Mouse (Mus musculus): ENCODE measurements around the gene Chrm4.

Gene Chrm4

DNA sequence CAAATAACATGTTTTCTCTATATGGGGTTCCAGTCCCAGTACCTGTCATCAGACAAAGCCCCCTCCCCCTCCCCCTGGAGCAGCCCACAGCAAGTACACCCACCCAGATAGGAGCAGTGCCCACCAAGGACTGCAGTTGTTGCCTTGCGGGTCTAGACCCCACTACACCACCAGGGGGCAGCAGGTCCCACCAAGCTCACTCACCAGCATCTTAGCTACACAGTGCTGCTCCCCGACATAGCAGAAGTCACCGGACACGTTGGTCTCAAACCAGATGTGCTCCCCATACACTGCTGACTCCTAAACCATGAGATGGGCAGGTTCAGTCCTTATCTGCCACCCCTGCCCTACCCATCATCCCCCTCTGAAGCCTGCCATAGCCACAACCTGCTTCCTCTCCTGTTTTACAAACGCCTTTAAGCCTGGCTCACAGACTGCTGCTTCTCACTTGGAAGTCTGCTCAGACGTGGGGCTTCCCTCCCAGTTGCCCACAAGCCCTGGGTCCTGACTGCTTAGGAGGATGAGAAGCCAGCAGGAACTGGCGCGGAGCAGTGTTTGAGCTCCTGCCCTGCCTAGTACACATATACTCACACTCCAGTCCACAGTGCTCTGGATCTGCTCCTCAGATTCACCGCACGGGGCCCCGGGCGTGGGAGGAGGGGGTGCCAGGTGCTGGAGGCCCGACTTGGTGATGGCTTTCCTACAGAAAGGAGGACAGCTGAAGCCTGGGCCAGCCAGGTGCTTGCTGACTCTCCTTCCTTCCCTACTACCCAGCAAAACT, 17.3 kb downstream of the Chrm4 start:
- peak; percentile 80 for DNase-seq (ENCODE audit: low read depth)

- DNase-seq (ENCODE audit: low read depth) = no peak
Observed at GRCm38 (mm10) chr2:91945483-91945882, 18.4 kb downstream of the Chrm4 start, which contains the start of gene Gm9821. Gene Gm9821, plus strand, starts transcription at chr2:91945703.

DNA sequence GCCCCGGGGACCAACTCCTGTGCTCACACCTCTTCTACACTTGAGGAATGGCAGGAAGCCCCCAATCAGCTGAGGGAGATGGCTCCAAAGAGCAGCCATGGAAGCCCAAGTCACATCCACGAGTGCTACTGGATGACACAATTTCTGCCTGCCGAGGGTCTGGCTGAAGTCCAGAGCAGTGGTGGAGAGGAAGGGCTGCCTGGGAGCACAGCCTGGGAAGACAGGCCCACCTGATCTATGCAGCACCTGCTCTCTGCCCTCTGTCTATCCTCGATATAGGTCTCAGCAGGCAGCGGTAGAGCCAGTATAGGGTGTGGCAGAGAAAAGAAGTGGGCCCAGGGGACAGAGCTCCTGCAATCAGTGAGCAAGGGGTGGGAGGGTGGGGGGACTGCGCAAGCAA, 19.8 kb downstream of the Chrm4 start:
- no peak for DNase-seq (ENCODE audit: low read depth)

DNA sequence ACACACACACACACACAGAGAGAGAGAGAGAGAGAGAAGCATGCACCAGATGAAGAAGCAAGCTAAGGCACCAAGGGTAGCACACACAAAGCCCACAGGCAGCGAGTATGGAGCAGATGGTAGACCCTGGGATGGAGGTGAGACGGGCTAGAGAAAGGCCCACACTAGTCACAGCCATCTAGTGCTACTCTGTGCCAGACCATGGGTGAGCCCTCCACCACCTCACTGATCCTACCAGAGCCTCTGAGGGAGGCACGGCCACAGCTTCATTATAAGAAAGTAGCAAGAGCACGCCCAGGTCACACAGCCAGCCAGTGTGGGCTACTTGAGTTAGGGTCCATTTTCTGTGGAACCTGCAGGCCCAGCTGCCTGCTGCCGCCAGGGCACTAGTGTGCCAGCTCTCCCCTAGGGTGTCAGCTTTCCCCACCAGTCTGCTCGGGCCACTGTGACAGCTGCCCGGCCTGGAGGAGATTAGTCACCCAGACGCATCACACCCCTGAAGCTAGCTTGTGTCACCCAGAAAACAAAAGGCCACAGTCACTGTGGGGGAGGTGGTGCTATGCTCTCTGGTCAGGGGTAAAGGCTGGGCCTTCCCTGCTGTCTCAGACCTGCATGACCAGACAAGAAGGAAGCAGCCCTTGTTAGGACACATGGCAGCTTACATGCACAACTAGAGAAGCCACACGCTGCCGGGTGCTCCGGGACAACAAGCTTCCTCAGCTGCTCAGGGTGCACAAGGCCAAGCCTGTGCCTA, 20.5 kb downstream of the Chrm4 start:
- DNase-seq (ENCODE audit: low read depth) = peak; percentile 94

DNA sequence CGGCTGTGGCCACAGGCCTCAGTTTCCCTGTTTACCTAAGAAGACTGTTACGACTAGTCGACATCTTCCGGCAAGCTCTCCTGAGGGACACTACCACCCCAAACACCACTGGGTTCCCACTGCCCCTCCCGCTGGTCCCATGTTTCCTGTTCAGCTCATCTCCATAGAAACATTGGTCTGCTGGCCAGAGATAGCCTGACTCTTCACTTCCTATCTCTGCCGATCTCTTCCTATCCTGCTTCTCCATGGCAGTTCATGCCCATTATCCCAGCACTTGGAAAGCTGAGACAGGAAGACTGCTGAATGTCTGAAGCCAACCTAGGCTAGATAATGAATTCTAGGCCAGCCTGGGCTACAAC, 21.1 kb downstream of the Chrm4 start:
- peak; percentile 83 for DNase-seq (ENCODE audit: low read depth)

DNA sequence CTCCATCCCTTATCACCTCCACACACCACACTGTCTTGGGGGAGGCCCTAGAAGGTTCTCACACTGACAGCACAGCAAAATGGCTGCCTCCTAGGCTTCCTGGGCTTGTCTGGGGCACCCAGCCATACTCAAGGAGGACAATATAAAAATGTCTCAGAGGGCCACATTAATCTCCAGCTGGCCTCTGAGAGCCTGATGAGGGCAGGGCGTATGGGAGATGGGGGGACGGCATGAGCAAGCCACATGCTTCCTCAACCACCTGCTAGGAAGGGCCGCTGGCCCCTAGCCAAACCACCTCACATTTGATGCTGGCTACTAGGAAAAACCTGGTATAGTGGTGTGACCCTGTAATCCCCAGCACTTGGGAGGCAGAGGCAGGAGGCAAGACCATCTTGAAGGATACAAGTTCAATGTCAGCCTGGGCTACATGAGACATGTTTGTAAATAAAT, 21.8 kb downstream of the Chrm4 start:
- peak; percentile 92 for DNase-seq (ENCODE audit: low read depth)

- peak; percentile 70 for DNase-seq (ENCODE audit: low read depth)
Observed at GRCm38 (mm10) chr2:91949411-91950274, 22.6 kb downstream of the Chrm4 start.

- DNase-seq (ENCODE audit: low read depth) = peak; percentile 92
Observed at GRCm38 (mm10) chr2:91950275-91951085, 23.4 kb downstream of the Chrm4 start.

DNA sequence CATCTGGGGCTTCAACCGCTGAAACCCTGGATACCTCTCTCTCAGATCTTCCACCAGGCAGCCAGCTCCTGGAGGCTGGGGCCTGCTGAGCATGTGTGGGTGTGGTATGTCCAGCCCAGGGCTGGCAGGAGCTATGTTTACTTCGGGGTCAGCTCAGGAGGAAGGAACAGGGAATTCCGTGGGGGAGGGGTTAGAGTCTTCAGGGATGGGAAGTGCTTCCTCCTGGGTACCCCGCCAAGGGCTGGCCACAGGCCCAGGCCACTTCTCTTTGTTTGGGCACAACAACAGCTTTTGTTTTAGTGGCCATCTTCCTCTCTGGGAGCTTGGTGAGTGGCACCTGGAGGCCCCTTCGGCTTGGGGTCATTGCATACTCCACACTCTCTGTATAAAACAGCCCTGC, 26.8 kb downstream of the Chrm4 start:
- DNase-seq (ENCODE audit: low read depth) = no peak

GRCm38 (mm10) chr2:91955121-91955591, 28.1 kb downstream of the Chrm4 start:
- DNase-seq (ENCODE audit: low read depth) = no peak

- DNase-seq (ENCODE audit: low read depth) = no peak
Observed at GRCm38 (mm10) chr2:91955875-91956274, 28.8 kb downstream of the Chrm4 start.

DNA sequence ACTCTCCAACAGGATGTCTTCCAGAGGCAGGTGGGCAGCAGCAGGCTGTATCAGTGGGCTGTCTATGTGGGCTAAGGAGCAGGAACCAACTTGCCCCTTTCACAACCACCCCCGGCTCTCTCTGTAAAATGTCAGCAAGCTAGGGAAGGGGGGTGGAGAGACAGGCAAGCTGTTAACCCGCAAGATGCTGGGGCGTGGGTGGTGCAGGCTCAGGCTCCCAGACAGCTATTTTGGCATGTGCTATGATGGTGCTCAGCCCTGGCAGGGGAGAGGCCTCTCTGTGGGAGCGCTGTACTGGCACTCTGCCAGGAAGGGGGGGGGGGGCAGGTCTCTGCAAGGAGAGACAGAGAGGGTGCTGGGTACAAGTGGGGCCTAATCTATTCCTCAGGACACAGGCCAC, 30.0 kb downstream of the Chrm4 start:
- DNase-seq (ENCODE audit: low read depth) = peak; percentile 49

GRCm38 (mm10) chr2:91958049-91958448, 31.0 kb downstream of the Chrm4 start:
- no peak for DNase-seq (ENCODE audit: low read depth)

- DNase-seq (ENCODE audit: low read depth) = peak; percentile 51
Observed at GRCm38 (mm10) chr2:91958701-91959457, 31.8 kb downstream of the Chrm4 start.

GRCm38 (mm10) chr2:91959544-91960410, 32.7 kb downstream of the Chrm4 start:
- no peak for DNase-seq (ENCODE audit: low read depth)

- no peak for DNase-seq (ENCODE audit: low read depth)
Observed at GRCm38 (mm10) chr2:91960459-91960858, 33.4 kb downstream of the Chrm4 start.

GRCm38 (mm10) chr2:91961901-91962761, 35.1 kb downstream of the Chrm4 start:
- DNase-seq (ENCODE audit: low read depth) = peak; percentile 61

DNA sequence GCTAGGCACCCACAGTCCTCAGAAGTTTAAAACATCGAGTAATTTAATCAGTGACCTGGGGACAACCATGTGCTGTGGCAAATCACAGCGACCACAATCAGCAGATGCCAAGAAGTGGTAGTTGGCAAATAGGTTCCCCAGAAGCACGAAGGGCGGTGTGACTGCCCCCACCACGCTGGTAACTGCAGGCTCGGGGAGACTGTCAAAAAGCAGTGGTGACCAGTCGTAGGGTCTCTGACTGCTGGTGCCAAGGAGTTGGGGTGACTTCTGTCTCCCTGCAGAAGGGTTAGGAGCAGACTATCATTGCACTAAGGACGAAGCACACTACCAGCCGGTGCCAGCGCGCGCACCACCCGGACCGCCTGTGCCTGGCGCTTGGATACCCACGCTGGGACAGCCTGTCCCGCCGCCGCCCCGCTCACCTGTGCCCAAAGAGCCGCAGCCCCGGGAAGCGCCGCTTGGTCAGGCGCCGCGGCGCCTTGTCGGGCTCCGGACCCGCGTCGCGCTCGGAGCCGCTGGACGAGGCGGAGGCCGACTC, 35.9 kb downstream of the Chrm4 start:
- peak; percentile 40 for DNase-seq (ENCODE audit: low read depth)
